Mouse (Mus musculus) granulocyte monocyte progenitor cell, adult 5-6 weeks (primary cell): ENCODE data around the gene Gata3. TPM values are rescaled to one million over a fixed set of nuclear protein-coding genes. Genes with fewer than 3 reads are reported as not detected.

Experiments used
- ATAC-seq: replicated peaks from 2 replicates; pipeline ENCODE4 v1.8.0; 2016; ENCODE audit warnings: mild to moderate bottlenecking, moderate TSS enrichment, inconsistent platforms; ENCODE audit not compliant: poor library complexity, severe bottlenecking
- total RNA-seq, 2 experiments: library from RNA; stranded (forward) in 1 of 2; stranded (reverse) in 1 of 2; fragments of 200-712, 200-1000 nt in 1 of 2; fragments of >200 nt in 1 of 2; fragmentation: Nextera tagmentation in 1 of 2; gene quantifications; 2 replicates each; pipeline ENCODE4 v1.2.3; 2014 to 2017

Gene Gata3
- 17.0 TPM in 1 of 2 replicates, not detected in the other for total RNA-seq (2014; fragmentation: Nextera tagmentation)
- not detected in 2 replicates for total RNA-seq (2017)

DNA sequence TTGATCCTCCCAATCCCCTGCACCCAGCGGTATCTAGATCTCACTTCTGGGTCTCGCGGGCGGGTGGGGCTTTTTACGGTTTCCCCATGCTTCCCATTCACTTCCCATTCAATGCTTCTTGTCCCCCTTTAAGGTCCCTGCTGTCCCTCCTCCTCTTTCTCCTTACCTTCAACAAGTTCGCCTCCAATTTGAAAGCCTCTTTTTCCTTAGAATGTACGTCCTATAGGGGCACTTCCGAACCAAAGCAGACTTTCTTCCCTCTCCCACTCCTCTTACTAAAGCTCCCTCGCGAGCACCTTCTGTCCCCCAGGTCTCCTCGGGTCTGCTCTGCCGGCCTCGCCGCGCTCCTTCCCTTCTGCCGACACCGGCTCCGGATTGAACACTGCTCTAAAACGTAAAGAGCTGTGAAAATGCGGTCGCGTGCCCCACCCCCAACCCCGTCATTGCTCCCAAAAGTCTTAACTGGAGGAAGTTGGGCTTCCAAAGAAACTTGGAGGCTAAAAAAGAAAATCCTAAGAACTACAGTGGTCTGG lies at the start of gene Gata3:
Gata3 (minus strand) TSS at position 384 of the 533 bp plus-strand sequence.
- no peak for ATAC-seq

DNA sequence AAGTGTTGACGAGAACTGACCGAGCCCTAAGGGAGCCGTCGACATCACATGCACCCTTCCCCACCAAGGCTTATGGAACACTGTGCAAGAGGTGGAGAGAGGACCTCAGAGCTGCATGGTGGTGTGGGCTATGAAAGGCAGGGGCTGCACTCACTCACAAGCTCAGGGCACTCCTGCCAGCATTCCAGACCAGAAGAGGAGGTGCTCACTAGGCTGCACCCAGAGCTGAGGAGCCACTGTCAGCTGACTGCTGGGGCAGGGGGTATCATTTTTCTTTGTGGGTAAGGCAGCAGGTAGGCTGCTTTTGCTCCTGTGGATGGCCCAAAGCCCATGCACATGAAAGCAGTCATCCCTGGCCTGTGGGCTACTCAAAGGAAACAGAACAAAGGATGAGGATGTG lies 49.4 kb upstream of the Gata3 start:
- no peak for ATAC-seq

DNA sequence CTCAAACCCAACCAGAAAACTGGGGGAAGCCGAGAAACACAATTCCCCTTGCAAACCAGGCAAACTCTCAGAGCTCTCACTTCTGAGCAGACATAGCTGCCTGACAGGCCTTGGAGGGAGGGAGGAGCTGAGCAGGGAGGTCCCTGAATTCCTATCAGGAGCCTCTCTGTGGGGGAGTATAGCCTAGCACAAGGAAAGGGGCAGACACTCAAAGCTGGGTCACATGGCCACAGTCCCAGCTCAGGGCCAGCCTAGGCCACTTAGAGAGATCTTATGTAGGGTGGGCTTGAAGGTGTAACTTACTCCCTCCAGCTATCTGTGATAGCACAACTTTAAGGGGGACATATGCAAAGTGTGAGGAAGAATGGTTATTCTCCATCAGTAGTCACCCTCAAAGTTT lies 46.1 kb upstream of the Gata3 start:
- ATAC-seq = no peak

DNA sequence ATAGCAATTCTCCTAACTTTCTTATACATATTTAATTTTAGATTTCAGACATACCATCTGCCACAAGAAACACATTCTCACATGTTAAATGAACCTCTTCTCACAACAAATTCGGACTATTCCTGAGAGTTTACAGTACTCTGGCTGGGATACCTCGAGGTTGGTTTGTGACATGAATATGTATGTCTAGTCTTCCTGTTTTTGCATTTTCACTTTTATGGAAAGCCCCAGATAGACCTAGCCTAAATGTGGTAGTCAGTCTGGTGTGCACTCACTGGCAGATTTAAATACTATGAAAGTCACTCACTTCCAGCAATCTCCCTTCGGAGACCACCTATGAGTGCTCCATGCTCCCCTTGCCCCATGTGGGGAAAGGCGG lies 37.1 kb upstream of the Gata3 start:
- ATAC-seq = no peak

DNA sequence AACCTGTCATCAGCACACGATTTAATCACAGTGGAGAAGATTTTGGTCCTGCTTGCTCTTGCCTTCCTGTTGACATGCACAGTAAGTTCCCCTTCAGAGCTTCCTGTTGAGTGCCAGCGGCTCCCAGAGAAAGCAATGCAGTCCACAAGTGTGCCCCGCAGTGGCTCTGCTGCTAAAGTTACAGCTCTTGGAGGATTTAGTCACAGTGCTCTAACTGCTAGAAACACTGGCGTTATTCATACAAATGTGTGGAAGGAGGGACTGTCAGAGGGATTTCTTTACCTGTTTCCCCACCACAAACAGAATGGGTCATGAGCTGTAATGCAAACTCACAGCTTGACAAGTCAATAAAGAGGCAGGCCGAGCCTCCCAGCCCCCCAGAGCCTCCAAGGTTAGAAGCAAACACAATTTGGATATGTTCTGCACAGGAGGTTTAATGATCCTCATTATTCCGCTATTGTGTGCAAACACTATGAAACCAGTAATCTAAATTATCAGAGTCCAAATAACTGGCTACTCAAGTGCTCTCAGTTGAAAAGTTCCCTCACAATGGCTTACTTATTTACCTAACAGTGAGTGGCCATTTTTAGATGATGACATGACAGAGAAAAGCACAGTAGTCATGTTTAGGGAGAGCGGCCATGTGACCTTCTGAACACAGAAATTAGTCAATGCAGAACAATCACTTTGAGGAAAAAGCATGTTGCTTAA lies 36.5 kb upstream of the Gata3 start:
- ATAC-seq = peak; percentile 44

DNA sequence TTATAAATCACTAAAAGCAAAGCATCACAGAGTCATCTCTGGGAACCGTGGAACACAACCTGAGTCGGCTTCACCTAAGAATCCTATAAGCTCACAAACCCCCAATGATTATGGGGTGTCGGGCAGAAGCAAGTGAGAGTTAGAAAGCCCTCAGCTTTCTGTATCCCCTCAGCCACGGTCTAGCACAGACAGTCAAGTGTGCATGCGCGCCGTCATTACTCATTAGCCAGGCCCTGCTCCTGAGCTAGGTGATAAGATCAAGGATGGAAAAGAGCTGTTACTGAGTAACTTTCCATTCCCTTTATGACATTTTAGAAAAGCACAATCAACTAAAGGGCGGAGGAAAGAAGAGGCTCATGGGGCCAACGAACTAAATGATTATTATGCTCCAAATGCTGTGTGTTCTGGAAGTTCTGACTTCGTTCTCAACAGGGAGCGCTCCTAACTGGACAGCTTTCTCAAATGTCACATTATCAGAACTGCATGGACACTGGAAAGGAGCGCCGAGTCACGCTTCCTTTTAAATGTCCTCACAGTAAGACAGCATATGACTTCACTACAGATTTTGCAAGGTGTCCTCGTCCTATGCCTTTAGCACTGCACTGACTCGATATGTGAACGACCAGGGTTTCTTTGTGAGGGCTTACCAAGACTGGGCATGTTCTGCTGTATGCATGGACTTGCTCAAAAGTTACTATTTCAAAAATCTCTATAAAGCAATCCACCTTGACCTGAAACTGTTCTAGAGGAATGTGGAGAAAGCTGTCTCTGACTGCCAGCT lies 29.0 kb upstream of the Gata3 start:
- no peak for ATAC-seq

DNA sequence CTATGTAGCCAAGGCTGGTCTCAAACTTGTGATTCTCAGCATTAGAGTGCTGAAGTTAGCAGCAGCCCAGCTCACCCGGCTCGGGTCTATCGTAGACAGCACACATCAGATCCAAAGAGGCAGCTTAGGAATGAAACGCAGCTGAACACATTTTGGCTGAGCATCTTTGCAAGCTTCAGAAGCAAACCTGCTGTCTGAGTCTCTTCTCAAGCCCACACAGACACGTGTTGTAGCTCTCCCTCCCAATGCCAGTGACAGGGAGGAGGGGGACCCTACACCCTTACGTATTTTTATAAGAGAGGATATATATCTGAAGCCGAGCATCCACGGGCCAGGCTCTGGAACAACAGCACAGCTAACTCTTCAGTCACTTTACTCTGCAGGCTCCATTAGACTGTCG lies 27.8 kb upstream of the Gata3 start:
- no peak for ATAC-seq

DNA sequence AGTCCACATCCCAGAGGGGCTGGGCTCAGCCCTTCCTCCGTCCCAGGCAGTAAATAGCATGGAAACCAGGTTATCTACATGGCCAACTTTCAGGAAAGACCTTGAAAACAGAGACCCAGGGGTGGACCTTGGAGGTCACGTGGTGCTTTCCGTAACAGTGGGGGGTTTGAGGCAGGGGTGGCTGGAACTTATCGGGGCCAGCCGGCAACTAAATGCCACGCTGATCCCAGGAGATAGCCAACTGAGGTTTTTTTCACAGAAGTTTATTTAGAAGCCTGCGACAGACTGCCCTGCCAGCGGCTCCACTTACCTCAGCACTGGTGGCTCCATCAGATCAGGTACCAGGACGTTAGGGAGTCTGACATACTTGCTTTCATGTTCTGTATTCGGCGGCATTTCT lies 16.2 kb upstream of the Gata3 start:
- 0 out of 2 replicates have a peak, but pooled peaks have one; percentile 7 for ATAC-seq

DNA sequence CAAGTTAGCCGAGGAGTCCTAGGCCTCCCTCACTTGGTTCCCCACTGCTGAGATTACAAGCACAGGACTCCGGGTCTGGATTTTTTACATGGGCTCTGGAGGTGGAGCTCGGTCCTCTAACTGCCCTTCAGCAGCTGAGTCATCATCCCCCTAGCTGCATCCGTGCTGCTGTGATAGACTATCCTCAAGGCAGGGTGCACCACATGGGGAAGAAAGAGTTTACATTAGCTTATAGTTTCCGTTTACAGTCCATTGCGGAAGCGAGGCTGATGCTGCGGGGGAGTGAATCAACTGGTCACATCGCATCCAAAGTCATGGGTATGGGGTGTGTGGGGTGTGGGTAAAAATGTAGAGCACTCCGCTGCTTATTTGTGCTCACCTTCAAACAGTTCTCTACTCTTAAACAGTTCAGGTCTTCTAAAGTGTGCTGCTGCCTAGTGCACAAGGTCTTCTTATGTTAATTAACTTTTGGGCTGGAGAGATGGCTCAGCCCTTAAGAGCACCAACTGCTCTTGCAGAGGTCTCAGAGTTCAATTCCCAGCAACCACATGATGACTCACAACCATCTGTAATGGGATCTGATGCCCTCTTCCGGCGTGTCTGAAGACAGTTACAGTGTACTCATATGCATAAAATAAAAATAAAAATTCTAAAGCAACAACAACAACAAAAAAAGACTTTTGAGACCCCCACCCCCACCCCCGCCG lies 14.2 kb upstream of the Gata3 start:
- ATAC-seq = no peak; the same call in 1 of the 2 replicates

DNA sequence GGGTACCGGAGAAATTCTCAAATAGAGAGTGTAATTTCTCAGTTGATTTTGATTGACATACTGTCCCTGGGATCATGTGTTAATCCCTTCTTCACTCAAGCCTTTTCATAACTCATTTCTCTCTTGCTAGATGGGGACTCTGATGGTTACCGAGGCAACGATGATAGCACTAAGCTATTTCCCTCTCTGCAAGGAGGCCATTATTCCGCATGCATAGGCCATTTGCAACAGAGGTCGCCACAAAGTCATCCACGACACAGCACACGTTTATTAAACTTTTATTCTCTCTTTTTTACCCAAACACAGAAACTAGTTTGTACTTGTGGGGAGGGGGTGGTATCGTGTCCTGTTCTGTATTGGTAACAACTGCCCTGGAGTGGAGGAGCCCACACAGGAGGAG lies 8.0 kb upstream of the Gata3 start:
- no peak for ATAC-seq

DNA sequence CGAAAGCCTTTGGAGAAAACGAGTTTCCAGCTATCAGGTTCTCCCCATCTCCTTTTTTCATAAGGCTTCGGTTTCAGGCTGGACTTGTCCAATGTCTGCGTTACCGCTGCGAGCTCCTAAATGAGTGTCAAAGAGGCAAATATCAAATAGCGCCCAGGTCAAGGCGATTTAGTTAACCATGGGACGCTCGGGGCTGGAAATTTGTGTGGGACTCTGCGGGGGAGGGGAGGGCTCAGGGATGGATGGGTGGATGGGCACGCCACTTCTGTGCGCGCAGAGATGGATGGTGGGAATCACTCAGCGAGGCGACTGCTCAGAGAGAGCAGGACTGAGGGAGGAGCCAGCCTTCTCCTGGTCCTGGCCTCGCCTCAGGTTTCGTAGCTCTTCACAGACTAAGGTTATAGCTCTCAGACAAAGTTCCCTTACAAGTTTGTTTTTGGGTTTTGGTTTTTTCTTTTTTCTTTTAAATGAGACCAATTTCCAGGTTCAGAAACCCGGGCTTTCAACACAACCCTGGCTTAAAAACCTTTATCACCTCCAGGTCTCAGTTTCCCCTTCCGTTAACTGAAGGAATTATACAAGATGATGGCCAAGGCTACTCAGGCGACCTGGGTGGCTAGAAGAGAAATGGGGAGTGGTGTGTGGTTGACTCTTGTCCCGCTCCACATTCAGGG lies 6.4 kb upstream of the Gata3 start:
- no peak for ATAC-seq

DNA sequence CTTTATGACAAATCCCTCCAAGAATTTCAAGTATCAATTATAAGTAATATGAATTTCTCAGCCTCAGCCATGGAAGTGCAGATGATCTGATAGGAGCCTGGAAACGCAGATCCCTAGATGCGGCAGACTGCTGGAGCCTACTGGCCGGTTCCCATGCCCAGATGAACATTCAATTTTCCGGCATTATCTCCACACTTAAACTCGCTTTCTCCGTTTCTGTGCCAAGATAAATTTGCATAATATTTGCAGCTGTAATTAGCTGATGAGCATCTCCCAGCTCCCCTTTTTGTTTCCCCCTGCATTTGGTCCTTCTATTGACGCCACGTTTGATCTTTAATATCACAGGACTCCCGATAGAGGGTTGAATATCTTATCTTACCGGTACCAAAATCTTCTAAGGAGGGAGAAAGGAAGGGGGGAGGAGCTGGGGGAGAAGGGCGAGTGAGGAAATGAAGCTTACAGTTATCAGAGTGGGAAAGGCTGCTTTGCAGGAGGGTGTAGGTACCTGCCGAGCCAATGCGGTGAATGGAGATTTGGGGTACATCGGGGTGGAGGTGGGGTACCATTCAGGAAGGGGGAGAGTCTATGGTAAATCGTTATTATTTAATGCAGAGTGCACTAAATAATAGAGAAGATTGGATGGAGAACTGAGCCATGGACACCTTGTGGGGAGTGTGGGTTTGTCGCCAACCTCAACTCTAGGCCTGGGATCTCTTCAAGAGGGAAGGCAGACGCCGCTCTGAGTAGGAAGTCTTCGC lies 5.2 kb upstream of the Gata3 start:
- ATAC-seq = 0 out of 2 replicates have a peak, but pooled peaks have one; percentile 18

DNA sequence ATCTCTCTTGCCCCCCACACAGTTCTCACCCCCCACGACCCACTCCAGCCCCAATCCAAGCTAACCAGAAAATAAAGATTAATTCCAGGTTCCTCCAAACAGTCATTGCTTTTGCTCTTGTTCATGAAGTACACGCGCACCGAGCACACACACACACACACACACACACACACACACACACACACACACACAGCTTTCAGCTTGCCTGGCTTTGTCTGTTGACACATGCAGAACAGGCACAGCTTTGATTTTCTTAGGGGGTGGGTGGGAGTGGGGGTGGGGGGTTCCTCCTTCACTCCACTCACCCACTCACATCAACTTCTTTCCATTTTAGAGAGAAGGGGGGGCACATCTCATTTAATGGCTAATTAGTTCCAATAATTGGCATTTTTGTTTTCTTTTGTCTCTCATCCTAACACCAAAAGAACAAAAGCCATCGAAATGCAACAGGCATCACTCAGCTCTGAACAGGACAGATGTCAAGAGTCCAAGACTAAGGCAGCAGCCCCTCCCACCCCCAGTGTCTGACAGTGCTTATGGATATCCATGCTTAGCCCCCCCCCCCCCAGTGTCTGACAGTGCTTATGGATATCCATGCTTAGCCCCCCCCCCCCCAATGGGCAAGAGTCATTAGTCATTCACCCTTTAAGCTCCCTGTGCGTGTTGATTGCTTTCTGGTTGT lies 3.6 kb upstream of the Gata3 start:
- ATAC-seq = no peak

DNA sequence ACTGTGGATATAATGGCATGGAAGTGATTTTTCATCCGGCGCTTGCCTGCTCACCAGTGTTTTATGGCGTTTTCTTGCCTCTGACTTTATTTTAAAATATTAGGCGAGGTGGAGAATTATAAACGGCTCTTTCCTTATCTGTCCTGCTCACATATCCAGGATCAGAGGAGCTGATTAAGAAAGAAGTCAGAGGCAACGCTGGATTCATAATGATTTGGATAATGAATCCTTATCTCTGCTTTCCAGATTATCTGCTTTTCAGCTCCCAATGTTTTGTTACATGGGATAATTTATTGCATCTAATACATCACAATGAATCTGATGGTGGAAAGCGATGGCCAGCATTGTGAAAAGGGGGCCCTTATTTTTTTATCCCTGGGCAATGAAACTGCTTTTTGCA lies 2.7 kb upstream of the Gata3 start:
- no peak for ATAC-seq

DNA sequence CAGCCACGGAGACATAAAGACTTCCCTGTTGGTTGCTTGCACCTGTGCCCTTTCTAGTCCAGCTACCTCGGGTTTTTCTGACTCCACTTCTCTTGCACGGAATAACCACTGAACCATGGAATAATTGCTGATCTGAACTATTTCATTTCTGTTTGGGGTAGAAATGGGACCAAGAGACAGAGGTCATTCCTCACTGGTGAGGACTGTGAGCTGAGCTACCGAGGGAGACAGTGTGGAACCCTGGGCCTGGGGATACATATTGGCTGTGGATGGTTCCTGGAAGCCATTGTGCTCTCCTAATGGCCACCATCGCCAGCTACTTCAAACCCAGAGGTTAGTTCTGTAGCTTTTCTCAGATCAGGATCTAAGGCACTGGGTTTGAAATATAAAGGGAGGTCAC lies 1.1 kb upstream of the Gata3 start:
- ATAC-seq = no peak

DNA sequence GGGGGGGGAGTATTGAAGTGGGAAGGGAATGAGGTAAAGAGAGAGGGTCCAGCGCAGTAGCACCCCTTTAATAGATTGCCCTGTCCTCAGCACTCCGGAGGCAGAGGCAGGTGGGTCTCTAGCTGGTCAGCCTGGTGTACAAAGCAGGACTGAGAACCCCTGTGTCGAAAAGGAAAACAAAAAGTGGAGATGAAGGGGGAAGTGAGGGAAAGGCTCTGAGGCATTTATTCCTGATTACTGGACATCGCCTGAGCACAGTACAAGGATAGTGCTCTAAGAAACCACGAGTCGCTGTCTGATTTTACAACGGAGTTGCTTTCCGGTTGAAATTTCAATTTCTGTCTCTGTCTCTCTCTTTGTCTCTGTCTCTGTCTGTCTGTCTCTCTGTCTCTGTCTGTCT lies 417 bp upstream of the Gata3 start:
- no peak for ATAC-seq

DNA sequence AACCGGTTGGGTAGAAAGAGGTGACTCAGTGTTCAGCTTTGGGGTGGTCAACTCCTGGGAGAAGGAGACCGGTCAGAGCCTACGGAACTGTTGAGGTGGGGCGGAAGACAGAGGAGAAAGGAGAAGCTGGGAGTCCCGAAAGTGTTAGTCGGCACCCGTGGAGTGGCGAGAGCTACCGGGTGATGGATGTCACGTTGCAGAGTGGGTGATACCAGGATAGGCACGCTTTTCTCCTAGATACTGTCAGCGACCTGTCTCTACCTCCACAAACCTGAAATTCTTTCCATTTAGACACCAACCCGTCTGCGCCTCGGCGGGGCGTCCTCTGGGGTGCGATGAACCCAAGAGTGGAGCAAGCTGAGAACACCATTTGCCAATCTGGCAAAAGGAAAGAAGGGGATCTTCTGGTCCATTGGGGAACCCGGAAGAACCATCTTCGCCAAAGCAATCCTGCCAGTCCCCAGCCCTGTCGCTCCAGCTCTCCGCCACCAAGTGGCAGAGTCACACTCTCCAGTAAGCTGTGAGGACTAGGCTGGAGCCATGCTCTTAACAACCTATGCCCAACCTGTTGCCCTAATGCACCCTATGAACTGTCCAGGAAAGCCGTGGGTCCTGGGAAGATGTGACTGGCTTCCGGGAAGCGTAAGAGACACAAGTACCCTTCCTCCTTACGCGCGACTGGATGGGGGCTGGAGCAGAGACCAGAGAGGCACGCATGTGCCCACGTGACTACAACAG lies 752 bp downstream of the Gata3 start, which contains the start of gene 9230102O04Rik:
9230102O04Rik (minus strand) TSS at position 628 of the 738 bp plus-strand sequence.
- ATAC-seq = peak; percentile 55

DNA sequence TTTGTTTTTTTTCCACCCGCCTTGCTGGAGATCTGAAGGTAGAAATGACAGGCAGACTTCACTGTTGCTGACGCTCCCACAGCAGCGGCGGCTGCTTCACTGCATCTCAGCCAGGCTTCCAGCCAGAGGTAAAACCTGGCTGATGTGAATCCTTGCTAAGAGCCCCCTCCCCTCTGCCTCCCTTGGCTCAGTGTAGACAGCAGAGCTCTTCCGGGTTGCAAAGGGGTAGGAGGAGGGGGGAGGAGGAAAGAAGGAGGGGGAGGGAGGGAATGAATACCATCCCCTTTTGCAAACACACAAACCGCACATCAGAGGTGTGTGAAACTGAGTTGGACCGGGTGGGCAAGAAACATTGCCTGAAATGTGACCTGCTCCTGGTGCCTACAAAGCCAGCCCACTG lies 2.2 kb downstream of the Gata3 start:
- no peak for ATAC-seq
